Mouse (Mus musculus) brain, embryonic 14.5 days (tissue): ENCODE measurements around the gene Ago4.

Experiments used
- CTCF ChIP-seq: fragments of 200-500 bp; IDR thresholded peaks from 2 replicates; pipeline ENCODE4 v1.5.1; 2012; ENCODE audit warnings: inconsistent platforms, mild to moderate bottlenecking, moderate library complexity, borderline replicate concordance; ENCODE audit not compliant: insufficient read depth, insufficient read length; ENCODE audit errors: extremely low read depth
- POLR2A ChIP-seq: fragments of 200-500 bp; IDR thresholded peaks from 2 replicates; pipeline ENCODE4 v1.6.1; 2012; ENCODE audit warnings: mild to moderate bottlenecking, inconsistent platforms, borderline replicate concordance; ENCODE audit not compliant: poor library complexity, insufficient read depth, insufficient read length, severe bottlenecking; ENCODE audit errors: extremely low read depth

DNA sequence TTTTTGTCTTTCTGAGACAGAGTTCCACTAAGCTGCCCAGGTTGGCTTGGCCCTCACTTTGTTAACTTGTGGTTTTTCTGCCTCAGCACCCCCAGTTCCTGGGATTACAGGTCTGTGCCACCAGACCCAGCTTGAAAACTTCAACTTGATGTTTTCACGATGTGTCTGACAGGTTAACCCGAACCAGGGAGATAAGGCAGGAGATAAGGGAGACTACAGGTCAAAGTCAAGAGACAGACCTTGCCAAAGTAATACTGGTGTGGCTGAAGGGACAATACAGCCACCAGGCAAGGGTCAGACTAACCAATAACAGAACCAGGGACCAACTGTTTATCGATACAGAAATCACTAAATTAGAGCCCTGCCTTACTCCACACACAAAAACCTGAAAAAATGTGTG, 53.0 kb downstream of the Ago4 start:
- TF ChIP-seq CTCF (no peak), POLR2A (no peak)
